Mouse (Mus musculus) midbrain, embryonic 11.5 days (tissue): ENCODE measurements around the gene Iqch. TPM values are rescaled to one million over a fixed set of nuclear protein-coding genes. Genes with fewer than 3 reads are reported as not detected.
A peak's percentile ranks its signal among the peaks of the same experiment; 100 is the strongest.

ENCODE experiments used
- ATAC-seq: fragments of 200-750 bp; cut with Nextera tagmentation; 2 replicates; pipeline ENCODE4 v1.8.0; 2017; ENCODE audit warnings: moderate TSS enrichment, moderate library complexity; ENCODE audit not compliant: low FRiP score
- DNase-seq: peaks from one replicate; pipeline ENCODE4 v3.0.0; 2015; ENCODE audit warnings: low spot score; ENCODE audit errors: missing footprints
- H3K27ac ChIP-seq: fragments of 300-500 bp; sonication (generic); 2 replicates; pipeline ENCODE4 v1.5.1; 2014; ENCODE audit warnings: low read depth, low read length
- H3K27me3 ChIP-seq: fragments of 300-500 bp; sonication (generic); 2 replicates; pipeline ENCODE4 v1.6.1; 2014; ENCODE audit warnings: mild to moderate bottlenecking, low read length, moderate library complexity, mixed read lengths; ENCODE audit not compliant: control insufficient read depth, insufficient read depth
- H3K36me3 ChIP-seq: fragments of 300-500 bp; sonication (generic); 2 replicates; pipeline ENCODE4 v1.6.1; 2014; ENCODE audit warnings: mild to moderate bottlenecking, low read length, moderate library complexity, mixed read lengths; ENCODE audit not compliant: control insufficient read depth, insufficient read depth
- H3K4me1 ChIP-seq: fragments of 300-500 bp; sonication (generic); 2 replicates; pipeline ENCODE4 v1.6.1; 2014; ENCODE audit warnings: low read length; ENCODE audit not compliant: control insufficient read depth, insufficient read depth
- H3K4me2 ChIP-seq: fragments of 300-500 bp; sonication (generic); 2 replicates; pipeline ENCODE4 v1.6.1; 2014; ENCODE audit warnings: mild to moderate bottlenecking, moderate library complexity
- H3K4me3 ChIP-seq: fragments of 300-500 bp; sonication (generic); 2 replicates; pipeline ENCODE4 v1.5.1; 2014; ENCODE audit warnings: low read depth, low read length
- H3K9ac ChIP-seq: fragments of 300-500 bp; sonication (generic); 2 replicates; pipeline ENCODE4 v1.6.1; 2014; ENCODE audit warnings: low read length
- H3K9me3 ChIP-seq: fragments of 300-500 bp; sonication (generic); 2 replicates; pipeline ENCODE4 v1.6.1; 2016; ENCODE audit warnings: low read length; ENCODE audit not compliant: control insufficient read depth
- WGBS: fragments of 180-500 bp; shearing (Covaris S2); extraction: QIAGEN DNeasy Blood & Tissue Kit; methylation state at CpG from one replicate; pipeline ENCODE4 v1.1.7; 2014; 5-methylcytosine and 5-hydroxymethylcytosine counted together
- polyA plus RNA-seq: library from polyadenylated mRNA; unstranded; fragments of >200 nt; fragmentation: Nextera tagmentation; extraction: Ambion mirVana; gene quantifications from 2 replicates; pipeline ENCODE4 v1.2.1, GENCODE M21; 2014

The Iqch gene
- polyA plus RNA-seq, 1 experiment from 2014 or later = 0.10 TPM

DNA sequence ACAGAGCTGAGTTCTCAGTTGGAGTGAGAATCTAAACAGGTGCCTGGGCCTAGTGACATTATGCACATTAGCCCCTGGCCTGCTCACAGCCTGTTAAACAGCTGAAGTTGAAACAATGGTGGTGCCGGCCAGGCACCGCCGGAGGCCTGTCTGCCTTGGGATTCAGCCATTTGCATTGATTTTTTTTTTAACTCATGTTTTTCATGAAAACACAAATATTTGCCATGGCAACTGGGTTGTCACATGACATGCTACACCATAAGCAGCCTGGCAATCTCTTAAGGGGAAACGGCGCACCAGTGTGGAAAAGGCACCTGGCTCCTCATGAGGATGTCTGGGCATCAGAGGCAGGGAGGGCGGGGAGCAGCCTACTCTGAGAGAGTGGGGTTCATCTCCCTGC lies 67.3 kb downstream of the Iqch start:
- H3K4me1 ChIP-seq = peaks cover 30% of the 10 kb centered on the region
- no peak overlapping the region for H3K4me2 ChIP-seq
- H3K4me3 ChIP-seq = no peak overlapping the region
- peak; percentile 64; the same call in 1 of the 2 replicates for ATAC-seq
- no peaks in the 10 kb centered on the region for H3K9me3 ChIP-seq
- H3K27ac ChIP-seq = peak overlapping the region; percentile 65; the same call in 1 of the 2 replicates
- H3K9ac ChIP-seq = no peak overlapping the region
- H3K27me3 ChIP-seq = no peaks in the 10 kb centered on the region
- H3K36me3 ChIP-seq = no peaks in the 10 kb centered on the region
- DNase-seq = peak; percentile 90
- WGBS = 15% methylated on average over 6 of the region's 6 CpGs

DNA sequence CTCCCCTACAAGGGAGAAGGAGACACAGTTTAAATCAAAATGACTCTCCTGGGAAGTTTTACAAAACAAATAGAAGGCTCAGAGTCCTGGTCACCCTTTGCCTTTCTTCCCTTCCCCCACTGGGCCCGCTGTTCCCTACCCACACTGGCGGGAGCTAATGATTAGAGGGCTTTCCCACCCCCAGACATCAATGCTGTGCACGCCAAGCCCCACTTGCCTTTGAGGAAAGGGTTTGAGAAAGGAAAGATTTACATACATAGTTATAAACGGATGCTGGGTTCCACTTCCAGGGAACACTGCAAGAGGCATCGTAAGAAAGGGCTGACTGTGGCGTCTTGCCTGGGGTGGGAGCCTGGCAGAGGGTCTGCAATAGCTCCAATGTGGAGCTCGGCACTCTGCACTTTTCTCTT lies 67.9 kb downstream of the Iqch start:
- no peaks in the 10 kb centered on the region for H3K9me3 ChIP-seq
- DNase-seq (peak; percentile 92), ATAC-seq (peak; percentile 80)
- H3K4me1 ChIP-seq = peaks cover 30% of the 10 kb centered on the region
- H3K27me3 ChIP-seq = no peaks in the 10 kb centered on the region
- H3K4me3 ChIP-seq = no peak overlapping the region
- WGBS = 4% methylated on average over 7 of the region's 7 CpGs
- H3K27ac ChIP-seq = peak overlapping the region; percentile 65
- no peaks in the 10 kb centered on the region for H3K36me3 ChIP-seq
- peak overlapping the region; percentile 14; the same call in 1 of the 2 replicates for H3K9ac ChIP-seq
- peak overlapping the region; percentile 5; the same call in 1 of the 2 replicates for H3K4me2 ChIP-seq

DNA sequence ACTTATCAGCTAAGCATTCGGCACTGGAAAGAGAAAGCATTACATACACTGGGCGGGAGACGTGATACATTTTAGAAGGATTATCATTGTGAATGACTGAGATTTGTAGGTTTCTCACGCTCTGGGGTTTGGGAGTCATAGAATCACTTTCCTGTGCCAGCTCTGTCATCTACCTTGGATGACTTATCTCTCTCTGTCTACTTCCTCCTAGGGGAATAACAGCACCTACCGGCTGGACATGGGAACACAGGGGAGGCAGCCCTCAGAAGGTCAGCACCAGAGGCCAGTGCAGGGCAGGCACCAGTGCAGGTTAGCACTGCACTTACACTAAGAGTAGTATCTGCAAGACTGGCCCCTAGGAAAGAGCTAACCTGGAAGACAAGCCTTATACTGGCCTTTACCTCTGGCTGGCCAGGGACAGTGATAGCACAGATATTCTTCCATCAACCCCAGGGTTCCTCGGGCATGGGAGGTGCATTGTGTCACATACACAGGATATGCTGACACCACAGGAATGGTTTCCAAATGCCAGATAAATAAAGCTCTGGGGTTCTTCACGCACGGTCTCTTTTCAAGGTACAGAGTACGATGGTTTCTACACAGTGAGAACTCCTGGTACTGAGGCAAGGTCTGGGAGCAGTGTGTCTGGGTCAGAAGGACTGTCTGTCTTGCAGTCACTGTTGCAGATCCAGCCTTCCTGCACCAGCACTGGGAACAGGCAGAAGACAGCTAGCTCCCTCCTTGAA lies 69.2 kb downstream of the Iqch start:
- Histone ChIP-seq H3K27ac (no peak overlapping the region), H3K36me3 (no peaks in the 10 kb centered on the region), H3K9ac (no peak overlapping the region), H3K4me2 (no peak overlapping the region), H3K9me3 (no peaks in the 10 kb centered on the region), H3K4me1 (peaks cover 30% of the 10 kb centered on the region), H3K27me3 (no peaks in the 10 kb centered on the region), H3K4me3 (no peak overlapping the region)
- DNase-seq (peak; percentile 85), ATAC-seq (no peak)
- 66% methylated on average over 9 of the region's 9 CpGs for WGBS

DNA sequence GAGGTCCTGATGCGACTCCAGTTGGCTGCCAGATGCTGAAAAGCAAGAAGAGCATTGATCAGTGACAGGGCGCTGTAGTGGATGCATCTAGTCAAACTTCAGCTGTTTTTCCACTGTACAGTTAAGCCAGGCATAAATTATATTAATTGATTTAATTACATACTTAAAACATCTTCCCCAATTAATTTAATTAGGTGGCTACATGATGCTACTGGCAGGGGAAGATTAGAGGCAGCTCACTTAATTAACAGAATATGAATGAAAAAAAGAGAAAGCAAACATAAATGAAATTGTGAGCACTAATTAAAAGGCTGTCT lies 78.4 kb downstream of the Iqch start:
- no peaks in the 10 kb centered on the region for H3K27me3 ChIP-seq
- no peak overlapping the region for H3K4me3 ChIP-seq
- H3K36me3 ChIP-seq = no peaks in the 10 kb centered on the region
- no peaks in the 10 kb centered on the region for H3K9me3 ChIP-seq
- WGBS = 89% methylated on average over 2 of the region's 2 CpGs
- no peaks in the 10 kb centered on the region for H3K4me1 ChIP-seq
- no peak overlapping the region for H3K9ac ChIP-seq
- ATAC-seq = no peak
- no peak overlapping the region for H3K27ac ChIP-seq
- no peak for DNase-seq
- H3K4me2 ChIP-seq = no peak overlapping the region

DNA sequence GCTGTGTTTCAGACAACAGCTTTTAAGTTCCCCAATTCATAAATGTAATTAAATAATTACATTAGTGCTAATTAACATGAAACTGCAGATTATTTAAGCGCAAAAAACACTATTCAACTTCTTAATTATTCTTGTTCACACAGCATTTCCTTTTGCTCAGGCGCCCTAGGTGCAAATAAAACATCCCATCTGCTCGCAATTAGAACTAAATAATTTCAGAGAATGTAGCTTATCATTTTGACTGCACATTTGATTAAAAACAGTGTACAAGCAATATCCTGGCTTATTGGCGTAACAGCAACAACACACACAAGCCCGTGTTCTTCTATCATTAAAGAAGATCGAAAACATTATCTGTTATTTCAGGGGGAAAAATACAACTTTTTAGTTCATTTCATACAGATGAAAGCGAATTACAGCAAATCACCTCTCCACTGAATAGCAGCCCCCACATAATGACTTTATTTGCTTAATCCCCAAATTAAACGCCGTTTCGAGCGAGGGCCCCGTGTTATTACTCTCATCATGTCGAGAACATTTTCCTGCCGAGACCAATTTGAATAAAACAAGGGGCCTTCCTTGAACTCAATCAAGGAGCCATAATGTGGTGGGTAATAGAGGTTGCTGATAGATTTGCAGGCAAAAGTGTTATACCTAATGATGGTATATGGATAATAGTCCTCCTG lies 78.9 kb downstream of the Iqch start:
- no peak overlapping the region for H3K4me3 ChIP-seq
- DNase-seq (no peak), ATAC-seq (no peak)
- H3K9ac ChIP-seq = no peak overlapping the region
- no peak overlapping the region for H3K4me2 ChIP-seq
- no peaks in the 10 kb centered on the region for H3K4me1 ChIP-seq
- H3K36me3 ChIP-seq = no peaks in the 10 kb centered on the region
- no peaks in the 10 kb centered on the region for H3K9me3 ChIP-seq
- no peak overlapping the region for H3K27ac ChIP-seq
- H3K27me3 ChIP-seq = no peaks in the 10 kb centered on the region
- WGBS = 81% methylated on average over 14 of the region's 14 CpGs

DNA sequence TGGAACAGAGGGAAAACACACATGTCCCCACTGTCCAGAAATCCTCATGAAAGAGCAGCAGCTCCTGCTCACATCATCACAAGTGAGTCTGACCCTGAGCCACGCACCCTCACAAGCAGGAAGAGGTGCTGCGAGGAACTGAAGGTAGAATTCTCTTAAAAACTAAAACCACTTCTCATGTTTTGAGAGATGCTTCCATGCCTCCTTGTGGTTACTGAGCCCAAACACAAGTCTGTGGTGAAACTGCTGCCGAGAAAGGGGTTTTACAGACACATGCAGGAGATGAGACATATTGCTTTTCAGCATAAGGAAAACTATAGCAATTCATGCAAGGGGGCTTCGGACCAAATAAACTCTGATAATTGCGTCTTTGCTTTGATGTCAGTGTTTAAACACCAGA lies 89.4 kb downstream of the Iqch start:
- 79% methylated on average over 5 of the region's 5 CpGs for WGBS
- no peaks in the 10 kb centered on the region for H3K4me1 ChIP-seq
- H3K27me3 ChIP-seq = no peaks in the 10 kb centered on the region
- H3K27ac ChIP-seq = no peak overlapping the region
- no peaks in the 10 kb centered on the region for H3K9me3 ChIP-seq
- H3K9ac ChIP-seq = no peak overlapping the region
- no peaks in the 10 kb centered on the region for H3K36me3 ChIP-seq
- no peak for ATAC-seq
- no peak overlapping the region for H3K4me3 ChIP-seq
- H3K4me2 ChIP-seq = no peak overlapping the region
- no peak for DNase-seq

DNA sequence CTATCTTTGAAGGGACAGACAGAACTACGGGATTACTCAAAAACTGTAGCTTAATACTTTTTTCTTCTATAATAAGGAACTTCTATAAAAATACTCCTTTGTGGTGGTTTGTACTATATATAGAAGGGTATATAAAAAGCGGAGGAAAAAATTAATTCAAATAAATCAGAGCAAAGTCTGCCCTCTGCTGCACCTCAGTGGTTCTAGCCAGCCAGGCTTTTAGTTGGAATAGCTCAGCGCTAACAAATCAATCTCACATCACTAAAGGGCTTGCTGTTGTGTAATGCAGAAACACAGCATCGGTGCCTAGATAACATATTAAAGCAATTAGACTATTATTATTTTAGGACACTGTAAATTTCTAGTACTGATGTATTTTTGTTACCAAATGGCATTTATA lies 91.3 kb downstream of the Iqch start:
- H3K27me3 ChIP-seq = no peaks in the 10 kb centered on the region
- ATAC-seq = no peak
- 86% methylated on average over 4 of the region's 4 CpGs for WGBS

DNA sequence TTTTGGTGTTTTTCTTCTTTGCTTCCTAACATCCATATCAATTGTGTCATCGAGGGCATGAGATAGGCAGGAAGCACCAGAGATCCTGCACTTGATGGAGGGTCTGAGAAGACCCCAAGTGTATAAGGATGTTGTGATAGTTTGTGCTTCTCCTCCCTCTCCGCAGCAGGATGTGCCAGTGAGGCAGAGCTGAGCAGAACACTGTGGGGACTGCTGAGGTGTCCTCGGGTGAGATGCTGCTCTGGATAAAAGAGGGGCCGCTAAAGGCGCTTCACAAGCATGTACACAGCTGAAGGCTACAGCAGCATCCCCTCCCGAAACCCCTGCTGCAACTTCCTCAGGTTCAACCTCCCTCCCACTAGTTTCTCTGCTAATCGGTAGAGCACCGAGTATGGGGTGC lies 95.2 kb downstream of the Iqch start:
- no peaks in the 10 kb centered on the region for H3K27me3 ChIP-seq
- H3K9me3 ChIP-seq = no peaks in the 10 kb centered on the region
- H3K27ac ChIP-seq = no peak overlapping the region
- 72% methylated on average over 8 of the region's 8 CpGs for WGBS
- no peak overlapping the region for H3K9ac ChIP-seq
- no peak overlapping the region for H3K4me2 ChIP-seq
- ATAC-seq (no peak), DNase-seq (no peak)
- no peaks in the 10 kb centered on the region for H3K4me1 ChIP-seq
- no peak overlapping the region for H3K4me3 ChIP-seq
- H3K36me3 ChIP-seq = no peaks in the 10 kb centered on the region

More for the DNA sequence above, 91.3 kb downstream of the Iqch start:
- Histone ChIP-seq H3K9me3 (no peaks in the 10 kb centered on the region), H3K36me3 (no peaks in the 10 kb centered on the region), H3K4me2 (no peak overlapping the region), H3K4me1 (no peaks in the 10 kb centered on the region), H3K4me3 (no peak overlapping the region), H3K27ac (no peak overlapping the region), H3K9ac (no peak overlapping the region)
- DNase-seq = no peak

DNA sequence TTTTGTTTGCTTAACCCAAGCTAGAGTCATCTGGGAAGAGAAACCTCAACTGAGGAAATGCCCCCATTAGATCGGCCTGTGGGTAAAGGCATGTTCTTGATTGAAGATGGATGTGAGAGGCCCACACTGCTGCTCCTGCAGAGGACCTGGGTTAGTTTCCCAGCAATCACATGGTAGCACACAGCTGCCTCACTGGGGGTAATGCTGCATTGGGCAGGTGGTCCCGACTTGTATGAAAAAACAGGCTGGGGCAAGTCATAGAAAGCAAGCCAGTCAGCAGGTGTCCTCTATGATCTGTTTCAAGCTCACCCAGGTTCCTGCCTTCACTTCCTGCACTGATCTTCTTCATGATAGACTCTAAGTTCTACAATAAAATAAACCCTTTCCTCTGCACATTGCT lies 98.4 kb downstream of the Iqch start:
- no peaks in the 10 kb centered on the region for H3K4me1 ChIP-seq
- no peak for ATAC-seq
- H3K9ac ChIP-seq = no peak overlapping the region
- WGBS = 79% methylated on average over 2 of the region's 2 CpGs
- H3K9me3 ChIP-seq = no peaks in the 10 kb centered on the region
- no peak overlapping the region for H3K4me3 ChIP-seq
- no peaks in the 10 kb centered on the region for H3K27me3 ChIP-seq
- H3K36me3 ChIP-seq = no peaks in the 10 kb centered on the region
- no peak for DNase-seq
- H3K27ac ChIP-seq = no peak overlapping the region
- H3K4me2 ChIP-seq = no peak overlapping the region
